Mouse (Mus musculus): ENCODE results near the gene Qrfpr.
A peak's percentile ranks its signal among the peaks of the same experiment; 100 is the strongest.

Qrfpr gene

DNA sequence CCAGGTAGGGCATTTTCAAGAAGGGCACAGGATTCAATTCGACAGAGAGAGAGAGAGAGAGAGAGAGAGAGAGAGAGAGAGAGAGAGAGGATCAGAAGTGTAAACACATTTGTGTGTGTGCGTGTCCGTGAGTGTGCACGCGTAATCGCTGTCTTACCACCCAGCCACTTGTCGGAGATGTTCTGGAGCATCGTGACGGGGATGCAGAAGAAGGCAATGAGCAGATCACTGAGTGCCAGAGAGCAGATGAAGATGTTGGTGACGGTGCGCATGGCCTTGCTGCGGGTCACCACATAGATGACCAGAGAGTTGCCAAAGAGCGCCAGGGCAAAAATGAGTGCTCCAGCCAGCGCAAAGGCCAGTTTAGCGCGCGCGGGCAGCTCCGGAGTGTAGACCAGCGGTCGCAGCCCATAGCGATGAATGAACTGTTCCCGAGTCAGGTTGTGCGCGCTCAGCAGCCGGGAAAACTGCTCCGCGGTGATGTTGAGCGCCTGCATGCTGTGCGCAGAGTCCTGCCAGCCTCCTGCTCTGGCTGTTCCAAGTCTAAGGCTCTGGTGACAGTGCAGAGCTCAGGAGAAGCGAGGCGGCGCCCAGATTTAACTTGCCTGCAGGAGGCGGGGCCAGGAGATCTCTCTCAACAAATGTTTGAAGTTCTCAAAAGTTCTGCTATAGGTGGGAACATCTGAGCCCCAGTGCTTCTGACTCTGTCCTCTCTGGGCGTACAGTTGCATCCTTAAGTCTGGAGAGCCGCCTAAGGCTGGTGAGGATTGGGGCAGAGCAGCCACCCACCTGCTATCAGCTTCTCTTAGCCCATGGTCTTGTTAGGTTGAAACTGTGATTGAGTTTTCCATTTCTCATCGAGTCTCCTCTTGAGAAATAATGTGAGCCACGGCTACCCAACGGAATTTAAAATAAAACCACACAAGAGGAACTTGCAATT, at the start of gene Qrfpr:
Qrfpr (minus strand) TSS at position 571 of the 940 bp plus-strand sequence.
- no peak for DNase-seq (ENCODE audit: low spot score in 2 of 2)

DNA sequence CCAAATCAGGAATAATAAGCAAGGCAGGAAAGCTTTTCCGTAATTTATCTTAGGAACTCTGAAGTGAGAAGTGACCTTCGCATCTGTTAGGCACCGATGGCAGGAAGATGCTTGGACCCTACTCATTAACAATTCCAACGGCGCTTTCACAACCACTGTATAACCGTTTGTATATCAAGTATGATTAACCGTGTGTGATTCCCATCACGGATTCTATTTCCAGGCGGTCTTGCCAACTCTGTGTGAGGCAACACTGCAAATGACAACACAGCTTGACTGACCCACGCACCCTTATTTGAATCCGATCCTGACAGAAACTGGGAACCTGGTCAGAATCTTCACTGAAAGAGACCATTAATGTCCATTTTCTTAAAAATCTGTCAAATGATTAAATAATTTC, 41.8 kb upstream of the Qrfpr start:
- no peak for DNase-seq (ENCODE audit: low spot score in 2 of 2)

DNA sequence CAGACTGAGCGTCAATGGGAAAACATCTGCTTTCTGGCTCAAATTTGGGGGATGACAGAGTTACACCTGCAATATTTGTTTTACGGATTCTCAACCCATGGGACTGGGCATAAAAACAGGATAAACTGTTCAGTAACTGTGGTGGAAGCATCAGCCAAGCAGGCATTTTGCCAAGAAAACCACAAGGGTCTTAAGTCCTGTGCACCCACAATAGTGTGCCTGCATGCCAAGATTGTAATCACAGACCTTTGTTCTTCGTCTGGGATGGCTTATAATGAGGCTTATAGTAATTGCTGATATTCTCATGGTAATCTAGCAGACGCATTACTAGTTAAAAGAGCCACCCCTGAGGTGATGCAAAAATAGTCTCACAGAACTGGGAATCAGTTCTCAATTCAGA, 41.2 kb upstream of the Qrfpr start:
- DNase-seq (ENCODE audit: low spot score in 2 of 2) = no peak

DNA sequence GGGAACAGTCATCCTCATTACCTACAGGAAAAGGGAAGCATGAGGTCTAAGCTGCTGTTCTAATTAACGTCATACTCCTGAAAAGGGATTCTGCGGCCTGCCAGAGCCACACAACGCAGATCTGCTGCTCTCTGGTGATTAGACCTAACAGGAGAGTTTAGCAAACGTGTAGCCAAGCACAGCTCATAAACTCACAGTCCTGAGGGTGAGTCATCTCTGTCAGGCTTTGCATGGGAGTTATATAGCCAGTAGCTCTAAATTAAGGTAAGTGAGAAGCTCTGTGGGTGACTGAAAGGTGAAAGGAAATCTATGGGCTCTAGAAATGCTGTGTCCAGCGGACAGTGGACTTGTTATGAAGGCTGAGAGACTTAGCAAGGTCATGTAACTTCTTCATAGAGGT, 28.5 kb upstream of the Qrfpr start:
- no peak for DNase-seq (ENCODE audit: low spot score in 2 of 2)

DNA sequence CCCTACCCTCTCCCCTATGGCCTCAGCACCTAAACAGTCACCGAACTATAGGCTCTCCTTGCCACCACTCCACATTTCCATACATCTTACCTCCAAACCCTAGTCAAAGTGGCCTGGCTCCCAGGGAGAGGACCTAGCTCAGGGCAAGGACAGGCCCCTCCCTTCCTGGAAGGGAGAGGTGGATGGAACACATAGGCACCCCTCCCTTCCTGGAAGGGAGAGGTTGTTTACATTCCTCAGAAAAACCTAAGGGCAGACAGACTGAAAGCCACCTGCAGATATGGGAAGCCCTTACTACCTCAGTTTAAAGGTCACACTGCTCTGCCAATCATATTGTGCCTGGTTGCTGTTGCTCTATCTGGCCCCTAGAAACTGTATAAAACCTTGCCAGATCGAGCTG, 26.3 kb upstream of the Qrfpr start:
- DNase-seq (ENCODE audit: low spot score in 2 of 2) = no peak

DNA sequence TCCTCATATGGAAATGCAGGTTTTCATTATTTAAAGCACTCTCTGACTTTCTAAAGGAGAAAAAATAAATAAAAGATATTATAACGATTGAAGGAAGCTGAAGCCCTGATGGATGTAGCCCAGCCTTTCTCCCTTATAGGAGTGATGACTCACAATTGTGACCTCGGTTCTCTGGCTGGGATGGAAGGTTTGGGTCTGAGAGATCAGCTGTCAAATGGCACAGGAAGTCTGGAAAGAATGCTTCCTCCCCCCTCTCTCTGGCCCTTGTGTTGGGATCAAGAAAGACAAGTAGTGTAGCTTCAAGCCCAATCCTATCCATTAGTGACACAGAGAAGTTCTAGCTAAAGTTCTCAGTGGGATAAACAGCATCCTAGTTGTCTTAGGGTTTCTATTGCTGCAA, 7.8 kb upstream of the Qrfpr start:
- no peak for DNase-seq (ENCODE audit: low spot score in 2 of 2)

DNA sequence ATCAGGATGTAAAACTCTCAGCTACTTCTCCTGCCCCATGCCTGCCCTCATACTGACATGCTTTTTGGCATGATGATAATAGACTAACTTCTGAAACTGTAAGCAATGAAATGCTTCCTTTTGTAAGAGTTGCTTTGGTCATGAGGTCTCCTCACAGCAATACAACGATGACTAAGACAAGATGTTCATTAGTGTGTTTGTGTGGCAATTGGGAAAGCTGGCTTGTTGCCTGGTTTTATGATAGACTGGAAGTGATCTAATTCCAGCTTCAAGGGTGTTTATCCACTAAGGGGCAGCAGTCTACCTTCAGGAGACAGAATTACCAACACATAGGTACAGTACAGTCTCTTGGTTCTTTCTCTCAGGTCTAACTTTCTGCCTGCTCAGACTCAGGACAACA, 5.1 kb upstream of the Qrfpr start:
- no peak for DNase-seq (ENCODE audit: low spot score in 2 of 2)

DNA sequence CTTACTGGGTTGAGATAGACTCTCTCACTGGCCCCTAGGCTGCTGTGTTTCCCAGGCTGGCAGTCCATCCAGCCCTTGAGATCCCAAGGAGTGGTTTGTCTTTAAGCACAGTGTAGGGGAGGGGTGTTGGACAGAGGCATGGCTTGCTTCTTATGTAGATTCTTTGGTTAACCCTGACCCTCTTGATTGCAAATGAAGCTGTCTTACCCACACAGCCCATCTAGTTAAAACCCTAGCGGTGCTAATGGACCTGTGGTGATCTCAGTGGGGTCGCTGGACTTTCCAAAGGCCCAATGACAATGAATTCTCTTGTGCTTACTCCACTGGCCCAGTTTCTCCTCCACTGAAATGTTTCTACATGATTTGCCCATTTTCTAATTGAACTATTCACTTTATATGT, 1.2 kb upstream of the Qrfpr start:
- DNase-seq (ENCODE audit: low spot score in 2 of 2) = no peak

DNA sequence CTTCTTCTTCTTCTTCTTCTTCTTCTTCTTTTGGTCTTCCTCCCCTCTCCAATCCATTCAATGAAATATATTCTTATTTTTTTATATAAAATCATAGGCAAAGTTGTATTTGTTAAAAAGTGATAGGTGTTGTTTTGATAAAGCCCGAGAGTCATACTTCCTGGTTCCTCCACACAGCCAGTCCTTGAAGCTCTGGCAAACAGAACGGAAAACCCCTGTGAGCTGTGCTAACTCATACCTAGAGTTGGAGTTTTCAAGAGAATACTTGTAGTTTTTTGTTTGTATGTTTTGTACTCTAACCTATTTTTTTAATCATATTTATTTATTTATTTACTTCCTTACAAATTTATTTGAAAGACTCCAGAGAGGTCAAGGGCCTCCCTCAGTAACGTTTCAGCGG, 9.4 kb downstream of the Qrfpr start:
- no peak for DNase-seq (ENCODE audit: low spot score in 2 of 2)

DNA sequence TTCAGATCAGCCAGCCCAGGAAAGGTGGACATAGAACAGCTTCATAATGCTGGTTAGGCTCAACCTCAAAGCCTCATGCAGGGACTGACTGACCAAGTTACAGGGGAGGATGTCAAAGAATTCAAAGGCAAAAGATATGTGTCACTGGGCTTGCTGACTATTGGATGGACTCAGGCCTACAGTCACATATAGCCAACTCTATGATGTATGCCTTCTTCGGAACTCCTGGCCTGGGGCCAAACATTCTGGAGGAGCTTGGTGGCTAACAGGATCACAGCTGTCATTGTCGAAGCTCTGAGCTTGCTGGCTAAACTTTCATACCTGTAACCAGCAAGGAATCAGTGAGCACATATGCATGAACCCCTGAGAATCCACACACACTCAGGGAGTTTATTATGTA, 11.2 kb downstream of the Qrfpr start:
- DNase-seq (ENCODE audit: low spot score in 2 of 2) = no peak

DNA sequence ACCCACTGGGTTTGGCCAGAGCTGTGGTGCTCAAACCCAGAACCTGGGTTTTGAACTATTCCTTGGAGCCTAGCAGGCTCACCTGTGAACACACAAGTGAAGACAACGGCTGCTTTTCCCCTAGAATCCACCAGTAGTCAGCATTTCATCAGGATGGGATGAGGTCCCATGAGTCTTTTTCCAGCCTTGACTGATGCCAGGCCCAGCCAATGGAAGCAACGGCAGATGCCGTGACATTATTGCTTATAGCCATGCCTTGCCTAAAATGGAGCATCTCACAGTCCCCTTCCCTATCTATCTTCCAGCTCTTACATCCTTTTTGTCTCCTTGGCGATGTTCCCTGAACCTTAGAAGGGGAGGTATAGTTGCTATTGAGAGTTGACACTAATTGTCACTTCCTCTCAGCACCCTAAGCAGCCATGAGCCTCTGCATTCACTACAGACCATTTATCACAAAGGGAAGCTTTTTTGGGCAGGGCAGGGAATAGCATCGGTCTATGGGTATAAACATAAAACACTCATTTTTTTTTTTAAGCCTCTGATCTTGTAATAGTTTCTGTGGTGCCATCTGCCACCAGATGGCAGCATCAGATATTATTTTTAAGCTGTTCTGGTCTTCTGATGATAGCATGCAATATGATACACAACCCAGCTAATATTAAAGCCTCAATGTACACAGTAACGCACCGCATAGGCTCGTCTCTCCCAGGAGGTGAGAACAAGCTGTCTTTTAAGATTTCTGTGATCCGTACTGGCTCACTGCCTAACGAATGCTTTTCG, 12.1 kb downstream of the Qrfpr start:
- DNase-seq (ENCODE audit: low spot score in 2 of 2) = peak in 1 of 2 experiments; percentile 30

DNA sequence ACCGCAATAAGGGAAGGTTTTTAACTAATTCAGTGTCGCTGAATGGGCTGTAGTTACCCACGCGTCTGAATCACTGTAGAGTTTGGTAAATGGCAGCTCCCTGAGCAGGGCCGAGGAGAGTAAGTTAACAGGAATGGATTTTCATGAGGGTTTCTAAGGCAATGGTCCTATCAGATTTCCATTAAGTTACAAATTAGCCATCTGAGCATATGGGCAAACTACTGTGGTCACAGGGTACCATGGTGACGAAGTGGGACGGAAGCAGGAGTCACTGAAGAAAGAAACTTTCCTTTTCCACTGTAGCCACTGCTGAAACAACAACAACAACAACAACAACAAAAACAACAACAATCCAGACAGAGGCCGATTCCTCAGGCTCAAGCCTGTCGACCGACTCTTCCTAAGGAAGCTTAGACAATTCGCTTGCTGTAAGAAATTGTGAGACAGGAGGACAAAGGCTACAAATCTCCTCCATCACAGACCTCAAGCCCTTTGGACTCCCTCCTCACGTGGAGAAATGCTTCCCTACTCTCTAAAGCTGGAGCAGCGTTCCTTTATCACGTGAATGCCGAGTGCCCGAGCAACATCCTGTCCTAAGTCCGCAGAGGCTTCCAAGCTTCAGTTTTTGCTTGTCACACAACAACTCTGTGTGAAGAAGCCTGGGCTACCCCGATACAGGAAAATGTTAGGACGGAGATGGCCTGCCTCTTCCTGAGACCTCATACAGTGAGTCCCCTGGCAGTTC, 14.4 kb downstream of the Qrfpr start:
- DNase-seq (ENCODE audit: low spot score in 2 of 2) = no peak

DNA sequence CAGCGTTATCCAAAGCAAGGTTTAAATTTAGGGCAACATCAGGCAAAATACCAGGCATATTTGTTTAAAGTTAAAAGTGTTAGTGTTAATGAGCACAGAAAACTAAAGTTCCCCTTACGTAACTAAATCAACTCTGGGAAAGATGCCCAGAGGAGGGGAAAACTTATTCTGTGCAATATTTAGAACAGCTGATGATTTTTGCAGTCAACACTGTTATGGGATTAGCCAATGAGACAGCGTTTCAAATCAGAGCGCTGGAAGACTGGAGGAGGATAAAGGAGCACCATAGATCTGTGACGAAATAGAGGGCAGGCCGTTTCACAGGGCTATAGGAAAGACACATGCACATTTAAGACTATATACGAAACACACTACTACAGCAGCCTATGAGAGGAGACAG, 19.2 kb downstream of the Qrfpr start:
- no peak for DNase-seq (ENCODE audit: low spot score in 2 of 2)

DNA sequence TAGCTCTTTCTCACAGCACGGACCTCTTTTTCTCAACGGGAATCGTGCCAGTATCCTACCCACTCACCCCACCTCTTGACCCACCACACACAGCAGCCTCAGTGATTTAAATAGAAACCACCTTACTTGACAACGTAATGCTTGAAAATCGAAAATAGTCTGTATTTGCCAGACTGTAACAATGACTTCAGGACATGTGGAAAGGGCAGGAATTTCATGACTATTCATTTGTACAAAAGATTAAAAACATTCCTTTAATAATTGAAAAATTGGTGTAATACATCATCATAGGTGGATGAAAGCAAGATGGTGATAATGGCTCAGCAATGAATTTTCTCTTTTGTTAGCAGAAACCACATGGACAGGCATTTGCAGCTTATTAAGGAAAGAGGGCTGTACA, 21.0 kb downstream of the Qrfpr start:
- no peak for DNase-seq (ENCODE audit: low spot score in 2 of 2)

DNA sequence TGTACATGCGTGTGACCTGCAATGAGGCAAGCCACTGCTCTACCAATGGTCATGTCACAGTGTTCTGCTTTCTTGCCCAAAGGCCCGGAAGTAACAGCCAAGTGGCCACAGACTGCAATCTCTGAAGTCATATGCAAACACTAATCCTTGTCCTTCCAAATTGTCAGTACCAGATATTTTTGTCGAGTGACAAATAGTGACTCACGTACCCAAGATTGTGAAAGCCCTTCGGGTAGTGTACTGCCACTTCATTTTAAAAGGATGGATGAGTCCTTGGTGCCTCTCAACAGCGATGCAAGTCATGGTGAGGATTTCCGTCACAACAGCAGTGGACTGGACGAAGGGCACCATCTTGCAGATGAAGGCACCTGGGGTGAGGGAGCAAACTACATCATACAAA, 32.9 kb downstream of the Qrfpr start:
- DNase-seq (ENCODE audit: low spot score in 2 of 2) = no peak

DNA sequence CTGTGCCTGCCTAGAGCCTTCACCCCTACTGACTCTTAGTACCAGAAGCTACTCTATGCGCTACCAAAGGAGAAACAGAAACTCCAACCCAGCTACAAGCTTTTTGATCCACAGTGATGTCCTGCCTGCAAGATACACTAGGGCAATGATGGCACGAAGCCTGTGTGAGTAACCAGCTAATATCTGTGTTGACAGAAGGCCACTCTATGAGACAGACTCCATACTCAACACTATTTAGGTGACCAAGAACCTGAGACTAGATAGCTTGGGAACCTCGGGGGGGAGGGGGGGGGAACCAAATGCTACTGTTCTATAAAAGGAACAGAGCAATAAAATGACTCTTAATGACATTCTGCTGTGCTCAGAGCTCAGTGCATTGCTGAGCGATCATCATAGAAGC, 35.6 kb downstream of the Qrfpr start:
- DNase-seq (ENCODE audit: low spot score in 2 of 2) = no peak

DNA sequence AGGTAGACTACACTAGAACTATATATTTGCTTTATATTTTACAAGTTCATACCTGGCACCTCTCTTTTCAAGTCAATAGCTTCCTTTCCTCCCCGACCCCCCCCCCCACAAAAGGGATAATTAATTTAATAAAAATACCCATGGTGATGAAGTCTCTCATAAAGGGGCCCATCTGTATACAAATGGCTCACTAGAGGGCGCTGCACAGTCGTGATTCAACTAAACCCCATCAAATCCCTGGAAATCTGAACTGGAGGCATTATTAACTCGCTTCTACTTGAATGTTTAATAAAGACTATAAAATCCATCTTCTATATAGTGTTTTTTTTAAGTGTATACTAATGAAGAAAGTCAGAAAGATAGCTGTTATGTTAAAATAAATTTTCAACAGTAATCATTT, 40.6 kb downstream of the Qrfpr start:
- DNase-seq (ENCODE audit: low spot score in 2 of 2) = peak; percentile 32 to 52

DNA sequence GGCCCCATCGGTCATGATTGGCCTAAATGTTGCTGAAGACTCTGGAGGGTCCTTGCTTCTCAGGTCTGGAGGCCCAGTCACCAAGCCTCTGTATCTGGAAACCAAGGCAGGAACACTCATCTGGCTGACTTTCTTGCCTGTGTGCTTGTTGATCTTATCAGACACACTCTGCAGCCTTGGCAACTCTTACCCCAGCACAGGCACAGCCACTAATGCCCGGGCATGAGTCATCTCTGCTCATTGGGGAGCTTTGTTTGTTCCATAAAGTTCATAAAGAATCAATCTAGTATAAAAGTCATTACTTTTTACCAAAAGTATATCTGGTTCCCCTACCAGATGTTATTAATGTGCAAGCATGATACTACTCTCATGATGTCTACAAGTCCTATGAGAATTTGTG, 48.4 kb downstream of the Qrfpr start:
- DNase-seq (ENCODE audit: low spot score in 2 of 2) = no peak

DNA sequence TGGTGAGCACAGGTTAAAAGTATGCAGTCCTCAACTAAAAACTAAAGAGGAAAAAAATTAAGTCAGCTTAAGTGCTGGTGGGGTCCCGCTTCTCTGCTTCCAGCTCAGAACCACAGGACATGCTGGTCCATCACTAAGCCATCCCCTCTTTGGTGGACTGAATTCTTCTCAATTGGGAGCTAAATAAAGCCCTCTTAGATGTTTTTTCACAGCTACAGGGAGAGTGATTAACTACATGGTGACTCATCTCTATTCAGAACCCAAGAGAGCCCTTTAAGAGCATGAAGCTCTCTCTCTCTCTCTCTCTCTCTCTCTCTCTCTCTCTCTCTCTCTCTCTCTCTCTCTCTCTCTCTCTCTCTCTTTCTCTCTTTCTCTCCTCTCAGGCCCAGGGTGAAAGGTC, 50.8 kb downstream of the Qrfpr start:
- no peak for DNase-seq (ENCODE audit: low spot score in 2 of 2)

DNA sequence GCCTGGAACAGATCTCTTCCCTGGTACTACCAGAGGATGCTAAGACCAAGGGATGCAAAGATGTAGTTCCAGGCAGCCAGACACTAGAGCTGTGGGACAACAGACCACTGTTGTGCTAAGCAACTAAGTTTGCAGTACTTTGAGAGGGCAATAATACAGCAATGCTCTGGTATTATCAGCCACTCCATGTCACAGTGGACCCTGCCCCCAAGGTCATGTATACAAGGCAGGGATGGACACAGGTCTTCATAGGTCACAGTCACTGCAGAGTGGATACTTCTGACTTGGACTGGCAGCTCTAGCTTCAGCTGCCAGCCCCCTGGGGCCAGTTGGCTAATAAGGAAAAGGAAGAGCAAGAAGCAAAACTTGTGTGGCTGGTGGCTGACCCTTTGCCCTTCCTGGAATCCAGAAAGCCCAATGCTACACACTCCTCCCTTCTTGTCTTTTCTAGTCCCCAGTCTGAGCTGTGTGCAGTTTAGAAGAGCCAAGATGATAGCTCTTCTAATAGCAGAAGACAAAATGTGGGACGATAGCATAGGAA, 51.4 kb downstream of the Qrfpr start:
- DNase-seq (ENCODE audit: low spot score in 2 of 2) = no peak

DNA sequence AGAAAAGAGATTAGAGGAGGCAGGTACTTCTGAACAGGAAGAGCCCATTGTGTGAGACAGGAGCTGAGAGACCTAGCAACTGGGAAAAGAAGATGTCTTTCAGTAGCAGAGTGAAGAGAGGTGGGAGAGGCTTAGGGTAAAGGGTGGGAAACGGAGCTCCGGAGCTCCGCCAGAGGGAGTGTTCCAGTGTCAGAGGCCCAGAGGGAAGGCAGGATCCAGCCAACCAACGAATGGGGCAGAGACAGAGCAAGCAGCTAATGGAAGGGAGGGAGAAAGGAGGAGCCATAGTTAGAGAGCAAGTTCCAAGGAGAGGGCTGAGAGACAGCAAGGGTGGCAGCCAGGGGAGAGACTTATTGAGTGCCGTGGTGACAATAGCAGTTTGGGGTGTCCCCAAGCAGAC, 66.8 kb downstream of the Qrfpr start:
- DNase-seq (ENCODE audit: low spot score in 2 of 2) = no peak

Data from cerebellum, postnatal 4 days (tissue).